Mouse (Mus musculus) limb, embryonic 14.5 days (tissue): ENCODE measurements around the gene Col1a1. TPM values are rescaled to one million over a fixed set of nuclear protein-coding genes. Genes with fewer than 3 reads are reported as not detected.

Experiments used
- ATAC-seq: fragments of 200-750 bp; cut with Nextera tagmentation; 2 replicates; pipeline ENCODE4 v1.8.0; 2017; ENCODE audit warnings: low read depth, moderate number of reproducible peaks, moderate TSS enrichment; ENCODE audit not compliant: low FRiP score
- DNase-seq: peaks from one replicate; pipeline ENCODE4 v3.0.0-alpha.2; 2015; ENCODE audit warnings: low spot score
- H3K27ac ChIP-seq: fragments of 300-500 bp; sonication (generic); replicated peaks from 2 replicates; pipeline ENCODE4 v1.5.1; 2014; ENCODE audit warnings: low read depth, mild to moderate bottlenecking, low read length, moderate library complexity, mixed read lengths
- H3K27me3 ChIP-seq: fragments of 300-500 bp; sonication (generic); 2 replicates; pipeline ENCODE4 v1.6.1; 2014; ENCODE audit warnings: low read length, mixed read lengths; ENCODE audit not compliant: control insufficient read depth, insufficient read depth
- H3K36me3 ChIP-seq: fragments of 300-500 bp; sonication (generic); 2 replicates; pipeline ENCODE4 v1.6.1; 2014; ENCODE audit warnings: mild to moderate bottlenecking, low read length, moderate library complexity, mixed read lengths; ENCODE audit not compliant: control insufficient read depth, insufficient read depth
- H3K4me1 ChIP-seq: fragments of 300-500 bp; sonication (generic); 2 replicates; pipeline ENCODE4 v1.6.1; 2014; ENCODE audit warnings: antibody characterized with exemption, low read length, mixed read lengths; ENCODE audit not compliant: control insufficient read depth, insufficient read depth
- H3K4me2 ChIP-seq: fragments of 300-500 bp; sonication (generic); replicated peaks from 2 replicates; pipeline ENCODE4 v1.6.1; 2014; ENCODE audit warnings: low read depth, mild to moderate bottlenecking, low read length, moderate library complexity; ENCODE audit not compliant: severe bottlenecking
- H3K4me3 ChIP-seq: fragments of 300-500 bp; sonication (generic); replicated peaks from 2 replicates; pipeline ENCODE4 v1.5.1; 2014; ENCODE audit warnings: low read length
- H3K9ac ChIP-seq: fragments of 300-500 bp; sonication (generic); 2 replicates; pipeline ENCODE4 v1.6.1; 2014; ENCODE audit warnings: mild to moderate bottlenecking, low read depth, low read length, moderate library complexity; ENCODE audit not compliant: severe bottlenecking
- H3K9me3 ChIP-seq: fragments of 300-500 bp; sonication (generic); 2 replicates; pipeline ENCODE4 v1.6.1; 2016; ENCODE audit warnings: low read length; ENCODE audit not compliant: control insufficient read depth
- POLR2A ChIP-seq: fragments of 200-500 bp; IDR thresholded peaks from 2 replicates; pipeline ENCODE4 v1.8.0; 2012; ENCODE audit warnings: inconsistent platforms, mild to moderate bottlenecking, moderate library complexity, borderline replicate concordance; ENCODE audit not compliant: insufficient read depth, insufficient read length; ENCODE audit errors: extremely low read depth
- WGBS: fragments of 180-500 bp; shearing (Covaris S2); extraction: QIAGEN DNeasy Blood & Tissue Kit; methylation state at CpG from one replicate; pipeline ENCODE4 v1.1.7; 2014; 5-methylcytosine and 5-hydroxymethylcytosine counted together
- polyA plus RNA-seq, 2 experiments: library from polyadenylated mRNA; depleted of rRNA in 1 of 2; stranded (reverse) in 1 of 2; unstranded in 1 of 2; fragments of >200 nt; fragmentation: Nextera tagmentation in 1 of 2; extraction: Ambion mirVana in 1 of 2; gene quantifications; 2 replicates each; pipeline versions ENCODE4 v1.2.1 to v1.2.3; 2012 to 2014

The Col1a1 gene
- polyA plus RNA-seq, 2 experiments, result 1,421 to 2,873 TPM

DNA sequence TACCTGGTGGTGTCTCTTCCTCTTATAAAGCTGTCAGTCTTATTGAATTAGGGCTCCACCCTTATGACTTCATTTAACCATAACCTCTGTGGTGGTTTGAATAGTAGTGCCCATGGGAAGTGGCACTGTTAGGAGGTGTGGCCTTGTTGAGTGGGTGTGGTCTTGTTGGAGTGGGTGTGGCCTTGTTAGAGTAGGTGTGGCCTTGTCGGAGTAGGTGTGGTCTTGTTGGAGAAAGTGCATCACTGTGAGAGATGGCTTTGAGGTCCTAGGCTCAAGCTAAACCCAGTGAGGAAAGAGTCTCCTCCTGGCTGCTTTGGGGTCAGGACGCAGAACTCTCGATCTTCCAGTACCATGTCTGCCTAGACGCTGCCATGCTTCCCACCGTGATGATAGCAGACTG is 25.1 kb upstream of the Col1a1 start:
- H3K9ac ChIP-seq, result no peak overlapping the region
- WGBS, result 86% methylated on average over 5 of the region's 5 CpGs
- H3K4me1 ChIP-seq, result peaks cover 17% of the 10 kb centered on the region
- ATAC-seq (no peak), DNase-seq (no peak)
- no peak overlapping the region for H3K4me2 ChIP-seq
- no peaks in the 10 kb centered on the region for H3K27me3 ChIP-seq
- H3K4me3 ChIP-seq, result no peak overlapping the region
- H3K9me3 ChIP-seq, result no peaks in the 10 kb centered on the region
- no peak for TF ChIP-seq POLR2A
- no peaks in the 10 kb centered on the region for H3K36me3 ChIP-seq
- H3K27ac ChIP-seq, result no peak overlapping the region

GRCm38 (mm10) chr11:94912568-94912967 is 23.5 kb upstream of the Col1a1 start:
- H3K9ac ChIP-seq, result no peak overlapping the region
- H3K9me3 ChIP-seq, result no peaks in the 10 kb centered on the region
- ATAC-seq, result no peak
- WGBS, result 66% methylated on average over 3 of the region's 3 CpGs
- no peak overlapping the region for H3K27ac ChIP-seq
- H3K4me1 ChIP-seq, result peaks cover 29% of the 10 kb centered on the region
- H3K4me3 ChIP-seq, result no peak overlapping the region
- DNase-seq, result no peak
- no peak for TF ChIP-seq POLR2A
- H3K27me3 ChIP-seq, result no peaks in the 10 kb centered on the region
- no peaks in the 10 kb centered on the region for H3K36me3 ChIP-seq
- no peak overlapping the region for H3K4me2 ChIP-seq

DNA sequence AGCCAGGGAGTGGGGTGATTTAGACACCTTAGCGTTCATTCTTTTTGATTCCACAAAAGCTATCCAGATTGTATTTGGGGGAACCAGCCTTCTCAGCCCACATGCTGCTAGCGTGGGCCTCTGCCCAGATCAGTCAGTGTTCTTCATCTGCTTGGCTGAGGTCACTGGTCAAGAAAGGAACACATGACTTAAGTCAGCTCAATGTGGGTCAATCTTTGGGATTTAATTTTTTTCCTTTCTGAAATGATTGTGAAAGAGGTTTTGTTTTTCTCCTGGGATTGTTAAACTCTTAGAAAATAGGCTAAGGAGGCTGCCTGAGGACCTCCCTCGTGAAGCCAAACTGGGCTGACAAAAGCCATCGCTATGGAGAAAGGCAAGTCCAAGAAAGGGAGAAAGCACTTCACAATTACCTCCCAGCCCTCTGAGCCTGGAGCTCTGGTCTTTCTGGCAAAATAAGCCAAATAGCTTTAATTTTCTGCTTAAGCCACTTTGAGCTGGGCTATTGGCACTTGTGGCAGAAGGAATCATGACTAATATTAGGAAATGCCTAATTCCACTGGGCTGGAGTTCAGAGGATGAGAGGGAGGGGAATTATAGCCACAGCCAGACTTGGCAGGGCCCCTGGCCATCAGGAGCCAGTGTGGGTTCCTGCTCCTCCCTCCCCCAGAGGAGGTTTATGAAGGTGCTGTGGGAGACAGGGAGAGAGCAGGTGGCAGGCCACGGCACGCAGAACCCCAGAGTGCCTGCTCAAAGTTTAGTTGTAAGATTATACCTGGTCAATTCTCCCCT is 22.5 kb upstream of the Col1a1 start:
- Histone ChIP-seq H3K9ac (no peak overlapping the region), H3K9me3 (no peaks in the 10 kb centered on the region), H3K27ac (0 out of 2 replicates have a peak overlapping the region, but pooled peaks have one; percentile 13), H3K36me3 (no peaks in the 10 kb centered on the region), H3K4me3 (no peak overlapping the region), H3K4me2 (0 out of 2 replicates have a peak overlapping the region, but pooled peaks have one; percentile 7), H3K27me3 (no peaks in the 10 kb centered on the region), H3K4me1 (peaks cover 34% of the 10 kb centered on the region)
- WGBS, result 58% methylated on average over 6 of the region's 6 CpGs
- DNase-seq, result peak; percentile 30
- no peak for TF ChIP-seq POLR2A
- no peak for ATAC-seq

DNA sequence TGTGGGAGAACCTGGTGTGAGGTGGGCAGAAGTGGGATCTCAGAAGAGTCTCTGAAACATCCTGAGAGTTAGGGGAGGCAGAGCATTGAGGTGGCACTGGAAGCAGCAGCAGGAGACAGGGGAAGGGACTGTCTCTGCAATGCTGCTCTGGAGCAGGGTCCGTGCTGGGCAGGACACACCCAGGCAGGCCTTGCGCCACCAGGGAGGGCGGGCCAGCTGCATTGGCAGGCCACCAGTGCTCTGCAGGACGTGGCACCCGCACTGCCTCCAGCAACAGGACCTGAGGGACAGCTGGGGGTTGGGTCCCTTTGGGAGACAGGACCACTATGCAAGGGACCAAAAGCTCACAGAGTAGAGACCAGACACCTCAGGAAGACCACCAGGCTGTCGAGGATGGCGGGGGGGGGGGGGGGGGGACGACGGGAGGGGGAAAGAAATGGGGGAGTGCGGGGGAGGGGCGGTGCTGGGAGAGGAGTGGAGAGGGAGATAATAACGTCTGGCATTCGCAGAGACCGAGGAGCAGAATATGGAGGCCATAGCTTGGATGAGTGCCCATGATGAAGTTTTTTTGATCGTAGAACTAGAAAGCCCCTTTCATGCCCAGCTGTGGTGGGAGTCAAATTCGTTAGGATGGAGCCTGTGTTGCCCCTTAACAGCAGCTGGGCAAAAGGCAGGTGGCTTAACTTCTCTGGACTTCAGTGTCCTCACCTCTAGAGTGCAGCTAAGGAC is 20.2 kb upstream of the Col1a1 start:
- Histone ChIP-seq H3K4me2 (0 out of 2 replicates have a peak overlapping the region, but pooled peaks have one; percentile 9), H3K4me1 (peaks cover 34% of the 10 kb centered on the region), H3K27ac (peak overlapping the region; percentile 67), H3K9ac (no peak overlapping the region), H3K36me3 (no peaks in the 10 kb centered on the region), H3K27me3 (no peaks in the 10 kb centered on the region), H3K9me3 (no peaks in the 10 kb centered on the region), H3K4me3 (no peak overlapping the region)
- ATAC-seq, result no peak
- TF ChIP-seq POLR2A, result no peak
- 24% methylated on average over 14 of the region's 16 CpGs for WGBS
- DNase-seq, result peak; percentile 38

GRCm38 (mm10) chr11:94916477-94916876 is 19.5 kb upstream of the Col1a1 start:
- H3K4me2 ChIP-seq, result no peak overlapping the region
- ATAC-seq (peak; percentile 53; the same call in 1 of the 2 replicates), DNase-seq (peak; percentile 56)
- no peak overlapping the region for H3K9ac ChIP-seq
- peak overlapping the region; percentile 67 for H3K27ac ChIP-seq
- no peak overlapping the region for H3K4me3 ChIP-seq
- WGBS, result 33% methylated on average over 4 of the region's 4 CpGs
- no peaks in the 10 kb centered on the region for H3K9me3 ChIP-seq
- H3K4me1 ChIP-seq, result peaks cover 34% of the 10 kb centered on the region
- TF ChIP-seq POLR2A, result no peak
- no peaks in the 10 kb centered on the region for H3K27me3 ChIP-seq
- H3K36me3 ChIP-seq, result no peaks in the 10 kb centered on the region
